Mouse (Mus musculus) C2C12 (cell line): ENCODE measurements at regions not wholly inside any gene's neighbourhood (a gene's known extent, or its start where the extent isn't known, plus 50 kb on each side); places are given as distances from the start of the nearest gene placed in this dataset.

Experiments
- CTCF ChIP-seq: IDR thresholded peaks from one replicate; pipeline ENCODE4 v1.5.1; 2011; ENCODE audit not compliant: control insufficient read depth, insufficient read depth, insufficient read length
- MYOD1 ChIP-seq: IDR thresholded peaks from one replicate; pipeline ENCODE4 v1.6.1; 2011; ENCODE audit warnings: low read depth; ENCODE audit not compliant: control insufficient read depth, insufficient read length

- TF ChIP-seq CTCF (no peak), MYOD1 (no peak)
Measured at GRCm38 (mm10) chr14:71055480-71055879, 455.8 kb upstream of the Fam160b2 start.
